Mouse (Mus musculus): ENCODE results near the gene Fut7.
A peak's percentile ranks its signal among the peaks of the same experiment; 100 is the strongest.

DNA sequence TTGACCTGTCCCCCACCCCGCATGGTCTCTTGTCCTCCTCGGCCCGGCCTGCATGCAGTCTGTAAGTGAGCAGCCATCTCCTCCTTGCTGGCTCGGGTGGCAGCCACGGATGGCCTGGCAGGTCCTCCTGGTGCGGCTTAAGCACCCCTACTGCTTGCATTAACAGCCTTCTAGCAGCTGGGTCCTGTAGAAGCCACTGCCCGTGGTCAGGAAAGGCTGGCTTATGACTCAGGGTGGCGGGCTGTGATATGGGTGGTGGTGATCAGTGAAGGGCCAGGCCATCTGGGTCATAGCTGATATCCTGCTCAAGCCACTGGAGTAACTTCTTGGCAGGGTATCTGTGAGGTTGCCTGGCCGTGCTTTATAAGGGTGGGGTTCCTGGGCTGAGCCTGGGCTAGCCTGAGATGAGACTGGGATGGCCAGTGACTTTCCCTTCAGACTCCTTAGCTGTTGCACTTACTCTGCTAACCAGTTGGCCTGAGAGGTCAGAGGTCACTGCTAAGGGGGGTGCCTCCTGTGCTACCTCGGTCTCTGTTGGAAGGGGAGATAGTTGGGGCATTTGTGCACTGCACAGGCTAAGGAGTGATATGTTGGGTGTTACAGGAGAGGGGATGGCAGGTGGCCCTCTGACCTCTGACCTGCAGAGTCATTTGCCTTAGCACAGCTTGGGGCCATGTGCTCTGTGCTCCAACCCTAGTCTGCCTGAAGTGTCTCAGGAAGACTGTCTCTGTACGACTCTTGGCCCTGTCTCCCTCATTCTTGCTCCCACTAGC lies 9.4 kb downstream of the Fut7 start:
- TF ChIP-seq MYOG (IDR thresholded peaks at IDR 0.05; ENCODE audit: control insufficient read depth in 1 of 3, insufficient read depth in 1 of 3, insufficient read length in 2 of 3, low read depth in 2 of 3) (peak in 2 of 3 experiments; percentile 25 to 67), CEBPB (IDR thresholded peaks at IDR 0.05; ENCODE audit: insufficient read depth, poor library complexity, severe bottlenecking) (no peak), POLR2A (IDR thresholded peaks at IDR 0.05; ENCODE audit: insufficient read length, low read depth) (no peak), MAX (IDR thresholded peaks at IDR 0.05; ENCODE audit: low read depth) (no peak), TCF12 (IDR thresholded peaks at IDR 0.05; ENCODE audit: insufficient read depth, poor library complexity, severe bottlenecking) (no peak), POLR2AphosphoS2 (IDR thresholded peaks at IDR 0.05; ENCODE audit: insufficient read length, low read depth) (no peak), SRF (IDR thresholded peaks at IDR 0.05; ENCODE audit: control insufficient read depth, insufficient read length, low read depth) (no peak), TCF3 (IDR thresholded peaks at IDR 0.05; ENCODE audit: insufficient read length, low read depth) (no peak), E2F4 (IDR thresholded peaks at IDR 0.05; ENCODE audit: insufficient read depth) (no peak), USF1 (IDR thresholded peaks at IDR 0.05; ENCODE audit: low read depth) (no peak)
